Mouse (Mus musculus): ENCODE measurements around the gene Hnrnpa1. TPM values are rescaled to one million over a fixed set of nuclear protein-coding genes. Genes with fewer than 3 reads are reported as not detected.

The Hnrnpa1 gene
- polyA plus RNA-seq, 1 experiment from 2014 or later: 720 TPM

GRCm38 (mm10) chr15:103280817-103281464 is 40.7 kb downstream of the Hnrnpa1 start:
- H3K4me2 ChIP-seq (ENCODE audit: low read length): no peak overlapping the region
- DNase-seq (ENCODE audit: low spot score) (peak; percentile 89), ATAC-seq (replicated peaks; ENCODE audit: low FRiP score, low read depth) (no peak; the same call in 1 of the 2 replicates)
- H3K36me3 ChIP-seq (ENCODE audit: insufficient read depth, low read length): no peaks in the 10 kb centered on the region
- H3K9me3 ChIP-seq (replicated peaks; ENCODE audit: low read length): no peaks in the 10 kb centered on the region
- 54% methylated on average over 3 of the region's 3 CpGs for WGBS
- no peak overlapping the region for H3K27ac ChIP-seq
- H3K4me1 ChIP-seq (replicated peaks; ENCODE audit: insufficient read depth, low read length): 0 out of 2 replicates have a peak, but pooled peaks cover 7% of the 10 kb centered on the region
- H3K27me3 ChIP-seq (ENCODE audit: insufficient read depth, low read length): no peaks in the 10 kb centered on the region
- H3K9ac ChIP-seq (ENCODE audit: low read depth, low read length): no peak overlapping the region
- no peak overlapping the region for H3K4me3 ChIP-seq (replicated peaks; ENCODE audit: low read depth, low read length)
- peak; percentile 80 for TF ChIP-seq CTCF (IDR thresholded peaks at IDR 0.05; ENCODE audit: low read depth)

GRCm38 (mm10) chr15:103281465-103282205 is 41.4 kb downstream of the Hnrnpa1 start:
- no peak for ATAC-seq (replicated peaks; ENCODE audit: low FRiP score, low read depth)
- Histone ChIP-seq H3K4me2 (ENCODE audit: low read length) (no peak overlapping the region), H3K36me3 (ENCODE audit: insufficient read depth, low read length) (no peaks in the 10 kb centered on the region), H3K27me3 (ENCODE audit: insufficient read depth, low read length) (no peaks in the 10 kb centered on the region), H3K4me3 (replicated peaks; ENCODE audit: low read depth, low read length) (no peak overlapping the region), H3K9ac (ENCODE audit: low read depth, low read length) (no peak overlapping the region), H3K27ac (no peak overlapping the region), H3K9me3 (replicated peaks; ENCODE audit: low read length) (no peaks in the 10 kb centered on the region), H3K4me1 (replicated peaks; ENCODE audit: insufficient read depth, low read length) (0 out of 2 replicates have a peak, but pooled peaks cover 7% of the 10 kb centered on the region)
- DNase-seq (ENCODE audit: low spot score): peak; percentile 0
- WGBS: 90% methylated on average over 3 of the region's 3 CpGs
- TF ChIP-seq CTCF (IDR thresholded peaks at IDR 0.05; ENCODE audit: low read depth): no peak

GRCm38 (mm10) chr15:103284066-103284465 is 43.8 kb downstream of the Hnrnpa1 start:
- peak; percentile 59 for DNase-seq (ENCODE audit: low spot score)
- no peak overlapping the region for H3K9ac ChIP-seq (ENCODE audit: low read depth, low read length)
- 61% methylated on average over 3 of the region's 3 CpGs for WGBS
- H3K27ac ChIP-seq: no peak overlapping the region
- 0 out of 2 replicates have a peak, but pooled peaks cover 3% of the 10 kb centered on the region for H3K4me1 ChIP-seq (replicated peaks; ENCODE audit: insufficient read depth, low read length)
- no peaks in the 10 kb centered on the region for H3K27me3 ChIP-seq (ENCODE audit: insufficient read depth, low read length)
- no peaks in the 10 kb centered on the region for H3K9me3 ChIP-seq (replicated peaks; ENCODE audit: low read length)
- peak; percentile 77 for TF ChIP-seq CTCF (IDR thresholded peaks at IDR 0.05; ENCODE audit: low read depth)
- no peak overlapping the region for H3K4me2 ChIP-seq (ENCODE audit: low read length)
- H3K36me3 ChIP-seq (ENCODE audit: insufficient read depth, low read length): no peaks in the 10 kb centered on the region
- no peak overlapping the region for H3K4me3 ChIP-seq (replicated peaks; ENCODE audit: low read depth, low read length)
- no peak for ATAC-seq (replicated peaks; ENCODE audit: low FRiP score, low read depth)

- ATAC-seq (replicated peaks; ENCODE audit: low FRiP score, low read depth) (no peak), DNase-seq (ENCODE audit: low spot score) (peak; percentile 61)
- no peak overlapping the region for H3K4me3 ChIP-seq (replicated peaks; ENCODE audit: low read depth, low read length)
- no peak overlapping the region for H3K9ac ChIP-seq (ENCODE audit: low read depth, low read length)
- H3K4me1 ChIP-seq (replicated peaks; ENCODE audit: insufficient read depth, low read length): 0 out of 2 replicates have a peak, but pooled peaks cover 6% of the 10 kb centered on the region
- peak; percentile 55; the same call in 1 of the 2 replicates for TF ChIP-seq CTCF (IDR thresholded peaks at IDR 0.05; ENCODE audit: low read depth)
- H3K4me2 ChIP-seq (ENCODE audit: low read length): no peak overlapping the region
- 8% methylated on average over 2 of the region's 2 CpGs for WGBS
- H3K27me3 ChIP-seq (ENCODE audit: insufficient read depth, low read length): no peaks in the 10 kb centered on the region
- H3K9me3 ChIP-seq (replicated peaks; ENCODE audit: low read length): no peaks in the 10 kb centered on the region
- H3K27ac ChIP-seq: no peak overlapping the region
- no peaks in the 10 kb centered on the region for H3K36me3 ChIP-seq (ENCODE audit: insufficient read depth, low read length)
These were observed 44.4 kb downstream of the Hnrnpa1 start for GRCm38 (mm10) chr15:103284647-103285046.

GRCm38 (mm10) chr15:103285778-103286417 is 45.7 kb downstream of the Hnrnpa1 start:
- no peaks in the 10 kb centered on the region for H3K27me3 ChIP-seq (ENCODE audit: insufficient read depth, low read length)
- no peaks in the 10 kb centered on the region for H3K9me3 ChIP-seq (replicated peaks; ENCODE audit: low read length)
- no peak overlapping the region for H3K27ac ChIP-seq
- H3K4me3 ChIP-seq (replicated peaks; ENCODE audit: low read depth, low read length): no peak overlapping the region
- TF ChIP-seq CTCF (IDR thresholded peaks at IDR 0.05; ENCODE audit: low read depth): no peak
- no peak for DNase-seq (ENCODE audit: low spot score)
- no peak for ATAC-seq (replicated peaks; ENCODE audit: low FRiP score, low read depth)
- H3K4me2 ChIP-seq (ENCODE audit: low read length): no peak overlapping the region
- no peak overlapping the region for H3K9ac ChIP-seq (ENCODE audit: low read depth, low read length)
- WGBS: 53% methylated on average over 1 of the region's 1 CpGs
- H3K36me3 ChIP-seq (ENCODE audit: insufficient read depth, low read length): no peaks in the 10 kb centered on the region
- H3K4me1 ChIP-seq (replicated peaks; ENCODE audit: insufficient read depth, low read length): peaks cover 8% of the 10 kb centered on the region; the same call in 1 of the 2 replicates

- Histone ChIP-seq H3K36me3 (ENCODE audit: insufficient read depth, low read length) (peaks cover 18% of the 10 kb centered on the region), H3K9ac (ENCODE audit: low read depth, low read length) (no peak overlapping the region), H3K27ac (peak overlapping the region; percentile 54; the same call in 1 of the 2 replicates), H3K4me3 (replicated peaks; ENCODE audit: low read depth, low read length) (no peak overlapping the region), H3K27me3 (ENCODE audit: insufficient read depth, low read length) (no peaks in the 10 kb centered on the region), H3K9me3 (replicated peaks; ENCODE audit: low read length) (no peaks in the 10 kb centered on the region), H3K4me1 (replicated peaks; ENCODE audit: insufficient read depth, low read length) (peaks cover 13% of the 10 kb centered on the region; the same call in 1 of the 2 replicates), H3K4me2 (ENCODE audit: low read length) (no peak overlapping the region)
- TF ChIP-seq CTCF (IDR thresholded peaks at IDR 0.05; ENCODE audit: low read depth): no peak
- WGBS: 34% methylated on average over 5 of the region's 5 CpGs
- DNase-seq (ENCODE audit: low spot score) (peak; percentile 56), ATAC-seq (replicated peaks; ENCODE audit: low FRiP score, low read depth) (no peak)
These were observed 49.4 kb downstream of the Hnrnpa1 start for GRCm38 (mm10) chr15:103289600-103289999.

Measured in kidney, postnatal 0 days (tissue).